ENCODE assay signal across 19 mouse cellular contexts in genomic region chr6:98830191-98830590, GRCm38 (mm10).
A peak's percentile ranks its signal among the peaks of the same experiment; 100 is the strongest.
DNase-seq lines count a peak whose midpoint lies in the region; ATAC-seq and TF ChIP-seq lines count a peak whose summit lies in the region.
"Had no signal": no experiment of that assay in that cellular context is flagged by ENCODE, and none has a peak within 500 bp of the region (broad histone marks: within the 10 kb centered on the region; RNA-seq: fewer than 3 reads in every experiment).

No protein-coding gene starts in this region.

- no peak overlapping the region for H3K4me2 ChIP-seq in kidney, embryonic 15.5 days
- H3K4me2 ChIP-seq: embryonic facial prominence, embryonic 12.5 days; forebrain, embryonic 13.5 days; forebrain, embryonic 15.5 days had no signal

- H3K9ac ChIP-seq in kidney, embryonic 15.5 days, result no peak overlapping the region
- H3K9ac ChIP-seq: embryonic facial prominence, embryonic 12.5 days; forebrain, embryonic 13.5 days; forebrain, embryonic 15.5 days had no signal

- 42% methylated on average over 4 of the region's 4 CpGs for WGBS in kidney, adult 2 months
- 65% methylated on average over 4 of the region's 4 CpGs for WGBS in kidney, embryonic 15.5 days

- no peak overlapping the region for H3K4me3 ChIP-seq in kidney, adult 2 months (ENCODE audit: insufficient read depth, low read depth, low read length)
- H3K4me3 ChIP-seq in kidney, embryonic 15.5 days (replicated peaks), result no peak overlapping the region
- H3K4me3 ChIP-seq: embryonic facial prominence, embryonic 10.5 days; embryonic facial prominence, embryonic 12.5 days; forebrain, embryonic 13.5 days; forebrain, embryonic 15.5 days had no signal

- TF ChIP-seq POLR2A in kidney, adult 2 months (IDR thresholded peaks at IDR 0.05; ENCODE audit: low read depth, low read length), result no peak

- no peak for ATAC-seq in kidney, embryonic 15.5 days (replicated peaks; ENCODE audit: low FRiP score)
- ATAC-seq in Patski, result no peak
- ATAC-seq: activated CD4-positive, CD25-positive, alpha-beta regulatory T cell, adult 4 months; forebrain, embryonic 13.5 days; forebrain, embryonic 15.5 days had no signal

- in situ Hi-C loops in Patski (cut with MboI; ENCODE audit: low pct_unique_long_range_greater_than_20kb), result no loop called here

- DNase-seq in kidney, adult 2 months, result peak; percentile 62
- DNase-seq in kidney, postnatal 4 days, result no peak
- peak; percentile 63 for DNase-seq in kidney, adult 9 months
- DNase-seq in Patski (ENCODE audit: low read depth, low spot score) (peak; percentile 6), liver (no peak)
- DNase-seq: adrenal gland, adult 8-10 months; adrenal gland, postnatal 14 days; adrenal gland, postnatal 36 days; cerebellum, adult 11-12 months; cerebellum, adult 2 months; cerebellum, adult 9-10 months; cerebellum, postnatal 10 days; cerebellum, postnatal 25 days had no signal

- no peak overlapping the region for H3K27ac ChIP-seq in kidney, adult 2 months (ENCODE audit: insufficient read depth, low read depth, low read length)
- H3K27ac ChIP-seq in kidney, embryonic 15.5 days, result no peak overlapping the region
- H3K27ac ChIP-seq: embryonic facial prominence, embryonic 10.5 days; embryonic facial prominence, embryonic 12.5 days; forebrain, embryonic 13.5 days; forebrain, embryonic 15.5 days had no signal

- H3K36me3 ChIP-seq in kidney, adult 2 months (ENCODE audit: control insufficient read depth, insufficient read depth, low read length), result no peaks in the 10 kb centered on the region
- no peaks in the 10 kb centered on the region for H3K36me3 ChIP-seq in kidney, embryonic 15.5 days
- H3K36me3 ChIP-seq: embryonic facial prominence, embryonic 10.5 days; embryonic facial prominence, embryonic 12.5 days; forebrain, embryonic 15.5 days had no signal

- H3K27me3 ChIP-seq in kidney, adult 2 months (replicated peaks; ENCODE audit: control insufficient read depth, insufficient read depth, low read length), result no peaks in the 10 kb centered on the region
- H3K27me3 ChIP-seq in kidney, embryonic 15.5 days, result no peaks in the 10 kb centered on the region
- H3K27me3 ChIP-seq in Patski, result no peaks in the 10 kb centered on the region
- H3K27me3 ChIP-seq: embryonic facial prominence, embryonic 12.5 days; forebrain, embryonic 13.5 days; forebrain, embryonic 15.5 days had no signal

- TF ChIP-seq CTCF in kidney, adult 2 months (conservative IDR thresholded peaks at IDR 0.05; ENCODE audit: insufficient read depth, insufficient read length, low read depth, low read length), result no peak
- TF ChIP-seq CTCF in Patski (IDR thresholded peaks at IDR 0.05), result no peak

- POLR2A ChIA-PET in Patski (lab: Charles Lee), result no interaction called here

- CTCF ChIA-PET in Patski (lab: Charles Lee), result no interaction called here

- H3K9me3 ChIP-seq in kidney, embryonic 15.5 days (replicated peaks), result no peaks in the 10 kb centered on the region
- H3K9me3 ChIP-seq: embryonic facial prominence, embryonic 10.5 days; embryonic facial prominence, embryonic 12.5 days; forebrain, embryonic 13.5 days; forebrain, embryonic 15.5 days had no signal

- peaks cover 4% of the 10 kb centered on the region; the same call in 1 of the 2 replicates for H3K4me1 ChIP-seq in kidney, adult 2 months (ENCODE audit: control insufficient read depth, insufficient read depth, low read length)
- H3K4me1 ChIP-seq in kidney, embryonic 15.5 days, result no peaks in the 10 kb centered on the region
- H3K4me1 ChIP-seq: embryonic facial prominence, embryonic 10.5 days; forebrain, embryonic 13.5 days; forebrain, embryonic 15.5 days had no signal

Comparison
In these comparisons a context has a peak if more than half of its experiments do, and no peak if none do; other contexts are left out.
1. DNase-seq: peak in kidney, adult 2 months (single experiment), kidney, adult 9 months (single experiment) and Patski (single experiment); none in kidney, postnatal 4 days (0 of 2) and liver (single experiment).